Mouse (Mus musculus): ENCODE results near the gene Phf21b. TPM values are rescaled to one million over a fixed set of nuclear protein-coding genes. Genes with fewer than 3 reads are reported as not detected.
A peak's percentile ranks its signal among the peaks of the same experiment; 100 is the strongest.

Gene Phf21b
- polyA plus RNA-seq, 1 experiment from 2014 or later = 0.12 TPM

GRCm38 (mm10) chr15:84871802-84872201, 16.0 kb upstream of the Phf21b start:
- no peaks in the 10 kb centered on the region for H3K4me1 ChIP-seq (replicated peaks)
- no peaks in the 10 kb centered on the region for H3K27me3 ChIP-seq
- no peak for ATAC-seq (ENCODE audit: low read depth)
- WGBS (ENCODE audit: insufficient replicate concordance) = 62% methylated on average over 3 of the region's 3 CpGs
- no peaks in the 10 kb centered on the region for H3K36me3 ChIP-seq
- H3K27ac ChIP-seq = no peak overlapping the region
- H3K9me3 ChIP-seq (replicated peaks) = no peaks in the 10 kb centered on the region
- DNase-seq = no peak
- H3K9ac ChIP-seq = no peak overlapping the region
- H3K4me3 ChIP-seq (replicated peaks) = no peak overlapping the region
- no peak overlapping the region for H3K4me2 ChIP-seq

- WGBS (ENCODE audit: insufficient replicate concordance) = 80% methylated on average over 8 of the region's 8 CpGs
- Histone ChIP-seq H3K36me3 (no peaks in the 10 kb centered on the region), H3K27ac (no peak overlapping the region), H3K4me1 (replicated peaks) (no peaks in the 10 kb centered on the region), H3K9me3 (replicated peaks) (no peaks in the 10 kb centered on the region), H3K27me3 (peaks cover 22% of the 10 kb centered on the region), H3K4me3 (replicated peaks) (no peak overlapping the region), H3K4me2 (no peak overlapping the region), H3K9ac (no peak overlapping the region)
- no peak for DNase-seq
- ATAC-seq (ENCODE audit: low read depth) = no peak
These were observed 6.1 kb upstream of the Phf21b start for GRCm38 (mm10) chr15:84861911-84862310.

- Histone ChIP-seq H3K9me3 (replicated peaks) (no peaks in the 10 kb centered on the region), H3K36me3 (no peaks in the 10 kb centered on the region), H3K9ac (no peak overlapping the region), H3K27me3 (peaks cover 65% of the 10 kb centered on the region), H3K4me1 (replicated peaks) (peaks cover 31% of the 10 kb centered on the region), H3K27ac (no peak overlapping the region), H3K4me2 (no peak overlapping the region), H3K4me3 (replicated peaks) (no peak overlapping the region)
- ATAC-seq (ENCODE audit: low read depth) (no peak), DNase-seq (no peak)
- 57% methylated on average over 2 of the region's 2 CpGs for WGBS (ENCODE audit: insufficient replicate concordance)
These were observed 1.8 kb upstream of the Phf21b start for GRCm38 (mm10) chr15:84857623-84858022.

GRCm38 (mm10) chr15:84854921-84855901, 638 bp downstream of the Phf21b start:
- ATAC-seq (ENCODE audit: low read depth) (peak; percentile 30; the same call in 1 of the 2 replicates), DNase-seq (peak; percentile 8)
- under 1% methylated on average over 86 of the region's 88 CpGs for WGBS (ENCODE audit: insufficient replicate concordance)
- Histone ChIP-seq H3K9me3 (replicated peaks) (no peaks in the 10 kb centered on the region), H3K4me1 (replicated peaks) (peaks cover 31% of the 10 kb centered on the region), H3K4me3 (replicated peaks) (peak overlapping the region; percentile 60), H3K27me3 (peaks cover 82% of the 10 kb centered on the region), H3K4me2 (peak overlapping the region; percentile 78), H3K9ac (peak overlapping the region; percentile 41; the same call in 1 of the 2 replicates), H3K27ac (no peak overlapping the region), H3K36me3 (no peaks in the 10 kb centered on the region)

- no peaks in the 10 kb centered on the region for H3K9me3 ChIP-seq (replicated peaks)
- peak overlapping the region; percentile 60 for H3K4me3 ChIP-seq (replicated peaks)
- H3K36me3 ChIP-seq = no peaks in the 10 kb centered on the region
- no peak for DNase-seq
- H3K27ac ChIP-seq = no peak overlapping the region
- under 1% methylated on average over 49 of the region's 49 CpGs for WGBS (ENCODE audit: insufficient replicate concordance)
- H3K4me2 ChIP-seq = peak overlapping the region; percentile 78
- H3K27me3 ChIP-seq = peaks cover 82% of the 10 kb centered on the region
- H3K4me1 ChIP-seq (replicated peaks) = peaks cover 31% of the 10 kb centered on the region
- ATAC-seq (ENCODE audit: low read depth) = no peak
- no peak overlapping the region for H3K9ac ChIP-seq
These were observed 1.6 kb downstream of the Phf21b start for GRCm38 (mm10) chr15:84854171-84854811.

- peak; percentile 32; the same call in 1 of the 2 replicates for ATAC-seq (ENCODE audit: low read depth)
- peak overlapping the region; percentile 78 for H3K4me2 ChIP-seq
- no peak overlapping the region for H3K9ac ChIP-seq
- H3K27ac ChIP-seq = no peak overlapping the region
- peaks cover 31% of the 10 kb centered on the region for H3K4me1 ChIP-seq (replicated peaks)
- H3K27me3 ChIP-seq = peaks cover 79% of the 10 kb centered on the region
- WGBS (ENCODE audit: insufficient replicate concordance) = under 1% methylated on average over 68 of the region's 84 CpGs
- H3K36me3 ChIP-seq = no peaks in the 10 kb centered on the region
- DNase-seq = peak; percentile 7
- H3K4me3 ChIP-seq (replicated peaks) = peak overlapping the region; percentile 60
- H3K9me3 ChIP-seq (replicated peaks) = no peaks in the 10 kb centered on the region
These were observed 2.4 kb downstream of the Phf21b start for GRCm38 (mm10) chr15:84853261-84854137.

GRCm38 (mm10) chr15:84852457-84853070, 3.3 kb downstream of the Phf21b start:
- Histone ChIP-seq H3K4me2 (peak overlapping the region; percentile 78), H3K9ac (no peak overlapping the region), H3K27me3 (peaks cover 69% of the 10 kb centered on the region), H3K4me1 (replicated peaks) (peaks cover 31% of the 10 kb centered on the region), H3K9me3 (replicated peaks) (no peaks in the 10 kb centered on the region), H3K4me3 (replicated peaks) (peak overlapping the region; percentile 60; the same call in 1 of the 2 replicates), H3K36me3 (no peaks in the 10 kb centered on the region), H3K27ac (no peak overlapping the region)
- no peak for ATAC-seq (ENCODE audit: low read depth)
- DNase-seq = no peak
- 24% methylated on average over 10 of the region's 10 CpGs for WGBS (ENCODE audit: insufficient replicate concordance)

- 84% methylated on average over 1 of the region's 1 CpGs for WGBS (ENCODE audit: insufficient replicate concordance)
- no peaks in the 10 kb centered on the region for H3K9me3 ChIP-seq (replicated peaks)
- no peak overlapping the region for H3K9ac ChIP-seq
- no peaks in the 10 kb centered on the region for H3K36me3 ChIP-seq
- peaks cover 47% of the 10 kb centered on the region for H3K27me3 ChIP-seq
- H3K27ac ChIP-seq = no peak overlapping the region
- no peak overlapping the region for H3K4me2 ChIP-seq
- H3K4me1 ChIP-seq (replicated peaks) = peaks cover 20% of the 10 kb centered on the region
- ATAC-seq (ENCODE audit: low read depth) (no peak), DNase-seq (no peak)
- no peak overlapping the region for H3K4me3 ChIP-seq (replicated peaks)
These were observed 5.5 kb downstream of the Phf21b start for GRCm38 (mm10) chr15:84850321-84850720.

GRCm38 (mm10) chr15:84846216-84846615, 9.6 kb downstream of the Phf21b start:
- H3K9ac ChIP-seq = no peak overlapping the region
- no peak overlapping the region for H3K27ac ChIP-seq
- H3K36me3 ChIP-seq = no peaks in the 10 kb centered on the region
- H3K9me3 ChIP-seq (replicated peaks) = no peaks in the 10 kb centered on the region
- ATAC-seq (ENCODE audit: low read depth) (no peak), DNase-seq (no peak)
- no peak overlapping the region for H3K4me2 ChIP-seq
- H3K4me1 ChIP-seq (replicated peaks) = peaks cover 10% of the 10 kb centered on the region
- no peak overlapping the region for H3K4me3 ChIP-seq (replicated peaks)
- H3K27me3 ChIP-seq = peaks cover 6% of the 10 kb centered on the region
- WGBS (ENCODE audit: insufficient replicate concordance) = 68% methylated on average over 3 of the region's 3 CpGs

- H3K36me3 ChIP-seq = no peaks in the 10 kb centered on the region
These were observed 11.0 kb downstream of the Phf21b start for GRCm38 (mm10) chr15:84844831-84845230.

More at GRCm38 (mm10) chr15:84844831-84845230, 11.0 kb downstream of the Phf21b start:
- DNase-seq (no peak), ATAC-seq (ENCODE audit: low read depth) (no peak)
- Histone ChIP-seq H3K9me3 (replicated peaks) (no peaks in the 10 kb centered on the region), H3K4me3 (replicated peaks) (no peak overlapping the region), H3K4me2 (no peak overlapping the region), H3K27me3 (0 out of 2 replicates have a peak, but pooled peaks cover 3% of the 10 kb centered on the region), H3K4me1 (replicated peaks) (peaks cover 12% of the 10 kb centered on the region), H3K27ac (no peak overlapping the region), H3K9ac (no peak overlapping the region)
- 48% methylated on average over 4 of the region's 4 CpGs for WGBS (ENCODE audit: insufficient replicate concordance)
